Mouse (Mus musculus) heart, adult 10 weeks (tissue): ENCODE data around the gene Atp13a2. TPM values are rescaled to one million over a fixed set of nuclear protein-coding genes. Genes with fewer than 3 reads are reported as not detected.

Source experiments
- polyA plus RNA-seq: library from polyadenylated mRNA; stranded (reverse); fragments of 350-450 nt; fragmentation: Illumina TruSeq; extraction: RNeasy Lipid Tissue Mini Kit (QIAGEN cat#74804); gene quantifications from one replicate; pipeline ENCODE4 v1.2.3, GENCODE M21; 2014; ENCODE audit warnings: low read depth, low replicate concordance

The Atp13a2 gene
- 16.0 TPM for polyA plus RNA-seq

GRCm38 (mm10) chr4:140986711-140987395 is at the start of gene Atp13a2:
Atp13a2 (plus strand) TSS chr4:140986873.

GRCm38 (mm10) chr4:140960781-140961466 is 25.7 kb upstream of the Atp13a2 start, which contains the start of gene Sdhb:
Sdhb (plus strand) TSS chr4:140961203.

GRCm38 (mm10) chr4:141010118-141010517 is 23.4 kb downstream of the Atp13a2 start, which contains the start of gene Mfap2:
Mfap2 (plus strand) TSS chr4:141010418.

Other genes with a start within 250 kb of the Atp13a2 start
- gene Padi6, start 244.2 kb upstream of the Atp13a2 start, polyA plus RNA-seq = not detected
- 0.45 TPM for gene Padi4, start 212.6 kb upstream of the Atp13a2 start, polyA plus RNA-seq
- gene Padi3, start 176.2 kb upstream of the Atp13a2 start, polyA plus RNA-seq = 0.13 TPM
- not detected for gene Padi1, start 141.1 kb upstream of the Atp13a2 start, polyA plus RNA-seq
- 0.47 TPM for gene Padi2, start 80.5 kb upstream of the Atp13a2 start, polyA plus RNA-seq
- gene Sdhb, start 25.7 kb upstream of the Atp13a2 start, polyA plus RNA-seq = 1,459 TPM
- 5.9 TPM for gene Mfap2, start 23.5 kb downstream of the Atp13a2 start, polyA plus RNA-seq
- 5.8 TPM for gene Crocc, start 73.7 kb downstream of the Atp13a2 start, polyA plus RNA-seq
- 20.2 TPM for gene Necap2, start 91.5 kb downstream of the Atp13a2 start, polyA plus RNA-seq
- gene Spata21, start 101.5 kb downstream of the Atp13a2 start, polyA plus RNA-seq = not detected
- gene Szrd1, start 152.9 kb downstream of the Atp13a2 start, polyA plus RNA-seq = 55.2 TPM
- gene Fbxo42, start 161.0 kb downstream of the Atp13a2 start, polyA plus RNA-seq = 7.9 TPM
- gene Rsg1, start 227.1 kb downstream of the Atp13a2 start, polyA plus RNA-seq = 0.68 TPM